Mouse (Mus musculus) stomach, postnatal 0 days (tissue): ENCODE results near the gene Syt8. TPM values are rescaled to one million over a fixed set of nuclear protein-coding genes. Genes with fewer than 3 reads are reported as not detected.

Source experiments
- ATAC-seq: fragments of 200-750 bp; cut with Nextera tagmentation; 2 replicates; pipeline ENCODE4 v1.8.0; 2017; ENCODE audit not compliant: low FRiP score, low TSS enrichment
- DNase-seq: peaks from one replicate; pipeline ENCODE4 v3.0.0-alpha.2; 2016; ENCODE audit warnings: low spot score
- H3K27ac ChIP-seq: fragments of 300-500 bp; sonication (generic); replicated peaks from 2 replicates; pipeline ENCODE4 v1.5.1; 2014; ENCODE audit warnings: mild to moderate bottlenecking, control low read depth
- H3K27me3 ChIP-seq: fragments of 300-500 bp; sonication (generic); 2 replicates; pipeline ENCODE4 v1.6.1; 2014; ENCODE audit warnings: low read length; ENCODE audit not compliant: control insufficient read depth, insufficient read depth
- H3K36me3 ChIP-seq: fragments of 300-500 bp; sonication (generic); 2 replicates; pipeline ENCODE4 v1.6.1; 2014; ENCODE audit warnings: low read length, mixed read lengths; ENCODE audit not compliant: control insufficient read depth, insufficient read depth
- H3K4me1 ChIP-seq: fragments of 300-500 bp; sonication (generic); replicated peaks from 2 replicates; pipeline ENCODE4 v1.6.1; 2014; ENCODE audit warnings: antibody characterized with exemption; ENCODE audit not compliant: control insufficient read depth, insufficient read depth
- H3K4me2 ChIP-seq: fragments of 300-500 bp; sonication (generic); replicated peaks from 2 replicates; pipeline ENCODE4 v1.6.1; 2014; ENCODE audit warnings: low read depth, mild to moderate bottlenecking, control low read depth, moderate library complexity
- H3K4me3 ChIP-seq: fragments of 300-500 bp; sonication (generic); 2 replicates; pipeline ENCODE4 v1.5.1; 2014; ENCODE audit warnings: low read depth, low read length, control low read depth
- H3K9ac ChIP-seq: fragments of 300-500 bp; sonication (generic); 2 replicates; pipeline ENCODE4 v1.6.1; 2014; ENCODE audit warnings: mild to moderate bottlenecking, low read length, control low read depth, mixed read lengths
- H3K9me3 ChIP-seq: fragments of 300-500 bp; sonication (generic); 2 replicates; pipeline ENCODE4 v1.6.1; 2016; ENCODE audit warnings: low read length; ENCODE audit not compliant: control insufficient read depth
- CTCF ChIP-seq: IDR thresholded peaks from 2 replicates; pipeline ENCODE4 v1.5.1; 2016; ENCODE audit warnings: antibody characterized with exemption, low read depth, mild to moderate bottlenecking, moderate library complexity
- EP300 ChIP-seq: optimal IDR thresholded peaks from 2 replicates; pipeline ENCODE3; 2016; ENCODE audit warnings: antibody characterized with exemption
- WGBS: fragments of 180-500 bp; shearing (Covaris S2); extraction: QIAGEN DNeasy Blood & Tissue Kit; methylation state at CpG from one replicate; pipeline ENCODE4 v1.1.7; 2014; 5-methylcytosine and 5-hydroxymethylcytosine counted together
- polyA plus RNA-seq: library from polyadenylated mRNA; unstranded; fragments of >200 nt; fragmentation: Nextera tagmentation; extraction: Ambion mirVana; gene quantifications from 2 replicates; pipeline ENCODE4 v1.2.1, GENCODE M21; 2015

The Syt8 gene
- polyA plus RNA-seq, 1 experiment from 2014 or later: 70.7 TPM

DNA sequence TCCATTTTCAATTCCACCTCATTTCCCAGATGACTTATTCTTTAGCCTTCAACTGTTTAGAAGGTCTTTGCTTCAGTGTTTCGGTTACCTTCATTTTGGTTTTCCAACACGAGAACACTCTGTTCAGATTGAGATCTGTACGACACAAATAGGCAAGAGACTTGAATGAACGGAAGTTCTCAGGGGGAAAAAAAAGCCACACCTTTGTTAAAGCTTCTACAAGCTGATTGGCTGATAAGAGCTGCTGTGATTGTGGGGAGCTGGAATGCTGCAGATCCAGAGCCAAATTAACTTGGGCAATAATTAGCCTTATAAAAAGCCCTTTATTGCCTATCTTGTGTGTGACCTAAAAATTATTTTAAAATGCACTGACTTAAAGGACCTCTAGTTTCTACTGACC is 19.3 kb upstream of the Syt8 start:
- Histone ChIP-seq H3K4me1 (no peaks in the 10 kb centered on the region), H3K27me3 (no peaks in the 10 kb centered on the region), H3K9me3 (no peaks in the 10 kb centered on the region), H3K4me2 (no peak overlapping the region), H3K36me3 (no peaks in the 10 kb centered on the region), H3K9ac (no peak overlapping the region), H3K27ac (no peak overlapping the region), H3K4me3 (no peak overlapping the region)
- DNase-seq: no peak
- ATAC-seq: no peak
- TF ChIP-seq EP300: no peak
- no peak for TF ChIP-seq CTCF
- WGBS: 44% methylated on average over 4 of the region's 4 CpGs

DNA sequence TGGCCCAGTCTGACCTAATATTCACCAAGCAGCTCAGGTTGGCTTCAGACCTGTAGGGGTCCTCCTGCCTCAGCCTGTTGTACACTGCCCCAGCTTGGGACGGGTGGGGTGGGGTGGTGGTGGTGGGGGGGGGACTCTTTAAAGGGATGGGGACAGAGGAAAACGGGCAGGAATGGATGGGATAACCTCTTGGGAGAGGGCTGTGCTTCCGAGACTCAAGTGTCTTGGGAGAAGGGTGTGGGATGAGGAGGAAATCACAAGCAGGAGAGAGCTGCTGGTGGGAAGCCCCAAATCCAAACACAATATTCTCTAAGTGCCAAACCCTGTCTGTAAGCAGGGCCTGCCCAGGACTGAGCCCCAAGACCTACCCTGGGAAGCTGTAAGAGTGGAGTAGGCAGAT is 18.4 kb upstream of the Syt8 start:
- no peaks in the 10 kb centered on the region for H3K4me1 ChIP-seq
- H3K27ac ChIP-seq: no peak overlapping the region
- ATAC-seq: no peak
- no peaks in the 10 kb centered on the region for H3K36me3 ChIP-seq
- H3K9me3 ChIP-seq: no peaks in the 10 kb centered on the region
- no peak overlapping the region for H3K4me3 ChIP-seq
- TF ChIP-seq EP300 (no peak), CTCF (no peak)
- 63% methylated on average over 3 of the region's 3 CpGs for WGBS
- DNase-seq: no peak
- no peaks in the 10 kb centered on the region for H3K27me3 ChIP-seq
- no peak overlapping the region for H3K9ac ChIP-seq
- H3K4me2 ChIP-seq: no peak overlapping the region

DNA sequence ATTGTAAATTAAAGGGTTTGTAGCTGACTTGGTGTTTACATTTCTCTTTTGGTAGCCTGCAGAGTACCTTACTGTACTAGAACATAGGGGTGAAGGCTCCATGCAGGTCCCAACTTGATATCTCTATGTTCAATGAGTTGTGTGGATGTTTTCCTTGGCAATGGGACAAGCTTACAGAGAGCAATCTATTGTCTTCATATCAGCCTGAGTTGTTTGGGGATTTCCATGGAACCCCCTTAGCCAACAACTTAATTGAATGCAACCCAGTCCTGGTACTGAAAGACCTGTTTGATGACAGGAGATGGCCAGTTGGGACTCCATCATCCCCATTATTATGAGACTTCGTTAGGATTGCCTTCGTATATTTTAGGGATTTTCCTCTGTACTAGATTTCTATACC is 16.6 kb upstream of the Syt8 start:
- H3K9ac ChIP-seq: no peak overlapping the region
- H3K4me2 ChIP-seq: no peak overlapping the region
- H3K9me3 ChIP-seq: no peaks in the 10 kb centered on the region
- 65% methylated on average over 2 of the region's 2 CpGs for WGBS
- no peaks in the 10 kb centered on the region for H3K27me3 ChIP-seq
- no peak for TF ChIP-seq CTCF
- no peak for TF ChIP-seq EP300
- no peak for ATAC-seq
- no peaks in the 10 kb centered on the region for H3K36me3 ChIP-seq
- no peak for DNase-seq
- H3K4me1 ChIP-seq: no peaks in the 10 kb centered on the region
- no peak overlapping the region for H3K27ac ChIP-seq
- no peak overlapping the region for H3K4me3 ChIP-seq

DNA sequence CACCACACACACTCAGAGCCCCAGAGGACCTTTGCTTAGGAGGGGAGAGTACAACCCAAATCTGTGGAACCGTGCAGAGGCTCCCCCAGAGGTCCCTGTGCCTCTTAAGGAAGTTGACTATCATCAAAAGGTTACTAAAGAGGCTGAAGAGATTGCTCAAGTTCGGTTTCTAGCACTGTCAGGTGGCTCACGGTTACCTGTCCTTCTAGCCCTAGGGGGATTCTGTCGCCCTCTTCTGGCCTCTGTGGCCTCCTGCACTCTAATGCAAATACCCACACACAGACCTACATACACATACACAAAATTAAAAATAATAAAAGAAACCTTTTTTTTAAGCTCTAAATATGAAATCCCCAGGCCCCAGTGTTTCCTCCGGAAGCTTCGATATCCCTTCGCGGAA is 16.0 kb upstream of the Syt8 start:
- Histone ChIP-seq H3K36me3 (no peaks in the 10 kb centered on the region), H3K4me3 (no peak overlapping the region), H3K27ac (no peak overlapping the region), H3K9me3 (no peaks in the 10 kb centered on the region), H3K4me1 (no peaks in the 10 kb centered on the region), H3K27me3 (no peaks in the 10 kb centered on the region), H3K4me2 (no peak overlapping the region), H3K9ac (no peak overlapping the region)
- ATAC-seq: no peak
- DNase-seq: no peak
- TF ChIP-seq EP300: no peak
- peak; percentile 32 for TF ChIP-seq CTCF
- 77% methylated on average over 8 of the region's 8 CpGs for WGBS

- H3K9ac ChIP-seq: no peak overlapping the region
- WGBS: 56% methylated on average over 5 of the region's 5 CpGs
- TF ChIP-seq EP300 (no peak), CTCF (no peak)
- no peak for DNase-seq
- H3K9me3 ChIP-seq: no peaks in the 10 kb centered on the region
- peak; percentile 21; the same call in 1 of the 2 replicates for ATAC-seq
- H3K4me1 ChIP-seq: no peaks in the 10 kb centered on the region
- no peak overlapping the region for H3K27ac ChIP-seq
- H3K4me3 ChIP-seq: no peak overlapping the region
- H3K36me3 ChIP-seq: no peaks in the 10 kb centered on the region
- H3K4me2 ChIP-seq: no peak overlapping the region
- H3K27me3 ChIP-seq: no peaks in the 10 kb centered on the region
Observed at GRCm38 (mm10) chr7:142419887-142420286, 14.8 kb upstream of the Syt8 start.

- Histone ChIP-seq H3K27me3 (no peaks in the 10 kb centered on the region), H3K4me2 (no peak overlapping the region), H3K36me3 (no peaks in the 10 kb centered on the region), H3K9me3 (no peaks in the 10 kb centered on the region), H3K4me1 (no peaks in the 10 kb centered on the region), H3K27ac (no peak overlapping the region), H3K4me3 (no peak overlapping the region), H3K9ac (no peak overlapping the region)
- TF ChIP-seq CTCF: no peak
- TF ChIP-seq EP300: no peak
- DNase-seq (no peak), ATAC-seq (no peak)
- whole genome bisulfite sequencing: 71% methylated on average over 2 of the region's 2 CpGs
Observed at GRCm38 (mm10) chr7:142421826-142422225, 12.8 kb upstream of the Syt8 start.
